Mouse (Mus musculus): ENCODE results near the gene Fam187a. TPM values are rescaled to one million over a fixed set of nuclear protein-coding genes. Genes with fewer than 3 reads are reported as not detected.

Gene Fam187a
- polyA plus RNA-seq, 1 experiment from 2014 or later = 0.06 TPM

- H3K4me2 ChIP-seq = no peak overlapping the region
- no peak overlapping the region for H3K4me3 ChIP-seq (replicated peaks)
- WGBS (ENCODE audit: insufficient replicate concordance) = 58% methylated on average over 4 of the region's 4 CpGs
- H3K9ac ChIP-seq = no peak overlapping the region
- ATAC-seq (ENCODE audit: low read depth) (no peak), DNase-seq (peak; percentile 9)
- H3K4me1 ChIP-seq (replicated peaks) = no peaks in the 10 kb centered on the region
- no peak overlapping the region for H3K27ac ChIP-seq
- H3K9me3 ChIP-seq (replicated peaks) = no peaks in the 10 kb centered on the region
- no peaks in the 10 kb centered on the region for H3K27me3 ChIP-seq
- peaks cover 97% of the 10 kb centered on the region for H3K36me3 ChIP-seq
These were observed 20.7 kb upstream of the Fam187a start for GRCm38 (mm10) chr11:102864272-102864671.

GRCm38 (mm10) chr11:102874801-102875334 is 10.1 kb upstream of the Fam187a start:
- Histone ChIP-seq H3K27ac (no peak overlapping the region), H3K9ac (no peak overlapping the region), H3K36me3 (peaks cover 66% of the 10 kb centered on the region), H3K9me3 (replicated peaks) (no peaks in the 10 kb centered on the region), H3K27me3 (no peaks in the 10 kb centered on the region), H3K4me2 (no peak overlapping the region), H3K4me3 (replicated peaks) (no peak overlapping the region), H3K4me1 (replicated peaks) (peaks cover 12% of the 10 kb centered on the region)
- WGBS (ENCODE audit: insufficient replicate concordance) = 81% methylated on average over 7 of the region's 7 CpGs
- DNase-seq (no peak), ATAC-seq (ENCODE audit: low read depth) (no peak)

GRCm38 (mm10) chr11:102879558-102879957 is 5.4 kb upstream of the Fam187a start:
- H3K4me2 ChIP-seq = peak overlapping the region; percentile 88
- H3K27me3 ChIP-seq = peaks cover 21% of the 10 kb centered on the region
- ATAC-seq (ENCODE audit: low read depth) (no peak), DNase-seq (no peak)
- peak overlapping the region; percentile 81 for H3K4me3 ChIP-seq (replicated peaks)
- peak overlapping the region; percentile 82; the same call in 1 of the 2 replicates for H3K27ac ChIP-seq
- no peaks in the 10 kb centered on the region for H3K9me3 ChIP-seq (replicated peaks)
- 78% methylated on average over 2 of the region's 2 CpGs for WGBS (ENCODE audit: insufficient replicate concordance)
- peaks cover 40% of the 10 kb centered on the region for H3K4me1 ChIP-seq (replicated peaks)
- peaks cover 35% of the 10 kb centered on the region for H3K36me3 ChIP-seq
- peak overlapping the region; percentile 87 for H3K9ac ChIP-seq

- WGBS (ENCODE audit: insufficient replicate concordance) = under 1% methylated on average over 62 of the region's 62 CpGs
- DNase-seq (peak; percentile 91), ATAC-seq (ENCODE audit: low read depth) (peak; percentile 89)
- H3K4me2 ChIP-seq = peak within 1 kb of the TSS; percentile 88
- no peaks in the 10 kb centered on the region for H3K9me3 ChIP-seq (replicated peaks)
- peaks cover 29% of the 10 kb centered on the region for H3K27me3 ChIP-seq
- H3K36me3 ChIP-seq = peaks cover 23% of the 10 kb centered on the region
- peak within 1 kb of the TSS; percentile 82 for H3K27ac ChIP-seq
- peaks cover 48% of the 10 kb centered on the region for H3K4me1 ChIP-seq (replicated peaks)
- peak within 1 kb of the TSS; percentile 81 for H3K4me3 ChIP-seq (replicated peaks)
- H3K9ac ChIP-seq = peak within 1 kb of the TSS; percentile 87
These were observed 4.2 kb upstream of the Fam187a start, which contains the start of the genes Eftud2 and Ccdc103 for GRCm38 (mm10) chr11:102880585-102881313. Gene Eftud2, minus strand, starts transcription at chr11:102880985. Gene Ccdc103, plus strand, starts transcription at chr11:102881204.

- peak overlapping the region; percentile 81 for H3K4me3 ChIP-seq (replicated peaks)
- ATAC-seq (ENCODE audit: low read depth) = peak; percentile 55
- H3K4me1 ChIP-seq (replicated peaks) = peaks cover 48% of the 10 kb centered on the region
- peak overlapping the region; percentile 82 for H3K27ac ChIP-seq
- no peaks in the 10 kb centered on the region for H3K9me3 ChIP-seq (replicated peaks)
- no peak for DNase-seq
- WGBS (ENCODE audit: insufficient replicate concordance) = 11% methylated on average over 13 of the region's 13 CpGs
- peaks cover 16% of the 10 kb centered on the region for H3K36me3 ChIP-seq
- peaks cover 37% of the 10 kb centered on the region for H3K27me3 ChIP-seq
- H3K9ac ChIP-seq = peak overlapping the region; percentile 87
- H3K4me2 ChIP-seq = peak overlapping the region; percentile 88
These were observed 3.4 kb upstream of the Fam187a start for GRCm38 (mm10) chr11:102881314-102882198.

GRCm38 (mm10) chr11:102887433-102887832 is 2.5 kb downstream of the Fam187a start:
- peaks cover 44% of the 10 kb centered on the region for H3K4me1 ChIP-seq (replicated peaks)
- H3K9ac ChIP-seq = no peak overlapping the region
- no peak overlapping the region for H3K4me2 ChIP-seq
- WGBS (ENCODE audit: insufficient replicate concordance) = 74% methylated on average over 5 of the region's 5 CpGs
- no peak overlapping the region for H3K27ac ChIP-seq
- DNase-seq (no peak), ATAC-seq (ENCODE audit: low read depth) (no peak)
- H3K4me3 ChIP-seq (replicated peaks) = no peak overlapping the region
- H3K36me3 ChIP-seq = no peaks in the 10 kb centered on the region
- no peaks in the 10 kb centered on the region for H3K9me3 ChIP-seq (replicated peaks)
- H3K27me3 ChIP-seq = peaks cover 73% of the 10 kb centered on the region

- peaks cover 69% of the 10 kb centered on the region for H3K27me3 ChIP-seq
- H3K4me1 ChIP-seq (replicated peaks) = peaks cover 48% of the 10 kb centered on the region
- no peaks in the 10 kb centered on the region for H3K9me3 ChIP-seq (replicated peaks)
- H3K9ac ChIP-seq = no peak overlapping the region
- ATAC-seq (ENCODE audit: low read depth) = no peak
- no peak overlapping the region for H3K4me2 ChIP-seq
- WGBS (ENCODE audit: insufficient replicate concordance) = 55% methylated on average over 3 of the region's 3 CpGs
- H3K27ac ChIP-seq = no peak overlapping the region
- no peak for DNase-seq
- no peaks in the 10 kb centered on the region for H3K36me3 ChIP-seq
- no peak overlapping the region for H3K4me3 ChIP-seq (replicated peaks)
These were observed 3.2 kb downstream of the Fam187a start for GRCm38 (mm10) chr11:102888135-102888534.

- ATAC-seq (ENCODE audit: low read depth) (no peak), DNase-seq (no peak)
- H3K27ac ChIP-seq = peak overlapping the region; percentile 80; the same call in 1 of the 2 replicates
- H3K36me3 ChIP-seq = no peaks in the 10 kb centered on the region
- H3K4me1 ChIP-seq (replicated peaks) = peaks cover 54% of the 10 kb centered on the region
- 71% methylated on average over 5 of the region's 5 CpGs for WGBS (ENCODE audit: insufficient replicate concordance)
- H3K4me3 ChIP-seq (replicated peaks) = no peak overlapping the region
- no peak overlapping the region for H3K9ac ChIP-seq
- peaks cover 70% of the 10 kb centered on the region for H3K27me3 ChIP-seq
- no peak overlapping the region for H3K4me2 ChIP-seq
- no peaks in the 10 kb centered on the region for H3K9me3 ChIP-seq (replicated peaks)
These were observed 5.1 kb downstream of the Fam187a start for GRCm38 (mm10) chr11:102890096-102890495.

- Histone ChIP-seq H3K27me3 (peaks cover 58% of the 10 kb centered on the region), H3K9me3 (replicated peaks) (no peaks in the 10 kb centered on the region), H3K4me1 (replicated peaks) (peaks cover 77% of the 10 kb centered on the region), H3K4me2 (peak overlapping the region; percentile 91), H3K4me3 (replicated peaks) (peak overlapping the region; percentile 68), H3K36me3 (no peaks in the 10 kb centered on the region), H3K9ac (peak overlapping the region; percentile 92), H3K27ac (peak overlapping the region; percentile 96)
- DNase-seq = peak; percentile 76
- ATAC-seq (ENCODE audit: low read depth) = peak; percentile 71
- 5% methylated on average over 43 of the region's 43 CpGs for whole genome bisulfite sequencing (ENCODE audit: insufficient replicate concordance)
These were observed 8.2 kb downstream of the Fam187a start for GRCm38 (mm10) chr11:102893015-102893651.

- Histone ChIP-seq H3K27me3 (peaks cover 44% of the 10 kb centered on the region), H3K36me3 (no peaks in the 10 kb centered on the region)
These were observed 9.7 kb downstream of the Fam187a start for GRCm38 (mm10) chr11:102894716-102895115.

More at GRCm38 (mm10) chr11:102894716-102895115, 9.7 kb downstream of the Fam187a start:
- DNase-seq (no peak), ATAC-seq (ENCODE audit: low read depth) (no peak)
- H3K27ac ChIP-seq = peak overlapping the region; percentile 96
- H3K4me1 ChIP-seq (replicated peaks) = peaks cover 77% of the 10 kb centered on the region
- H3K9ac ChIP-seq = peak overlapping the region; percentile 92
- peak overlapping the region; percentile 91 for H3K4me2 ChIP-seq
- H3K4me3 ChIP-seq (replicated peaks) = peak overlapping the region; percentile 68
- 78% methylated on average over 4 of the region's 4 CpGs for WGBS (ENCODE audit: insufficient replicate concordance)
- no peaks in the 10 kb centered on the region for H3K9me3 ChIP-seq (replicated peaks)
